Mouse (Mus musculus): ENCODE results near the gene Ddi2. TPM values are rescaled to one million over a fixed set of nuclear protein-coding genes. Genes with fewer than 3 reads are reported as not detected.

Ddi2 gene
- polyA plus RNA-seq, 1 experiment from 2014 or later, result 21.7 TPM

DNA sequence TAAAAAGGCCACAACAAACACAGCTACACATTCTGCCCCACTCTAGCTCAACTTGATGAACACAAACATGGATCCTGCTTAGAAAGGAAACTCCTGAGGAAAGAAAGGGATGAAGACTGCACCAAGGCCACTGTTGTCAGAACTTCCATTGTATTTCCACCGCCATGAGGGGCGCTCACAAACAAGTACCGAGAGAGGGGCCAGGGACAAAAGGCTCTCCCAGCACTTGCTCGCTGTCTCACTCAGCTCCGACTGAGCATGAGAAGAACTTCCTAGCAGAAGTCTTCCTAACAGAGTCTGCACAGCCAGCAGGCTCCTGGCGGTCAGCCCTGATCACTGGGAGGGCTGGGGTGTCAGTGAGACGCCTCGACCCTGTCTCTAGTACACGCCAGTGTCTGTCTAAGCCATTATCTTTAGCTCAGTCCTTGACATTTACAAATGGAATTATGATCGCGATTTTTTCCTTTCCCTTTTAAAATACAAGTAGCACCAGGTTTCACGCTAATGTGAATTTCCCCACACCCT, 40.5 kb downstream of the Ddi2 start:
- DNase-seq (no peak), ATAC-seq (no peak)
- H3K27ac ChIP-seq (ENCODE audit: low read depth), result no peak overlapping the region

DNA sequence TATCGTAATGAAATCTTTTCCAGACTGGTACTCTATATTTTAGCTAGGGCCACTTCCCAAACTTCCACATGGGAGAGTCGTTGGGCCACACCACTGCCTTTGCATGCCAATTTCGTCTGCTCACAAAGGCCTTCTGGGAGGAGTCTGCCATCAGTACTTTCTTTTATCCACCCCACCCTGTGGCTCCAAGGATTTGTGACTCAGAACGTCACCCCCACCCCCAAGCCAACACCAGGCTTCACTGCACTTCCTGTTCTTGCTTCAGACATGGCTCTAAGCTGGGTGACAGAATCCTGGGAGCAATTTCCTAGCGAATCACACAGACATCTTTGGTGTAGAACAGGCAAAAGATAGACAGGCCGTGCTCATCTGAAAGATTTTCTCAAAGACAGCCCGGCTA, 41.5 kb downstream of the Ddi2 start:
- Histone ChIP-seq H3K27ac (ENCODE audit: low read depth) (no peak overlapping the region), H3K36me3 (replicated peaks; ENCODE audit: insufficient read depth, low read length) (peaks cover 44% of the 10 kb centered on the region), H3K9me3 (ENCODE audit: low read length) (no peaks in the 10 kb centered on the region), H3K4me1 (ENCODE audit: insufficient read depth) (no peaks in the 10 kb centered on the region), H3K27me3 (ENCODE audit: insufficient read depth, low read length) (no peaks in the 10 kb centered on the region), H3K9ac (replicated peaks) (no peak overlapping the region), H3K4me3 (ENCODE audit: low read depth, low read length) (no peak overlapping the region), H3K4me2 (ENCODE audit: low read depth, low read length) (no peak overlapping the region)
- TF ChIP-seq CTCF (IDR thresholded peaks at IDR 0.05; ENCODE audit: low read depth) (no peak), EP300 (IDR thresholded peaks at IDR 0.05; ENCODE audit: low read depth) (no peak)
- no peak for ATAC-seq
- no peak for DNase-seq
- WGBS (ENCODE audit: insufficient replicate concordance), result 70% methylated on average over 7 of the region's 7 CpGs

More for the DNA sequence above, 40.5 kb downstream of the Ddi2 start:
- TF ChIP-seq CTCF (IDR thresholded peaks at IDR 0.05; ENCODE audit: low read depth), result no peak
- no peak for TF ChIP-seq EP300 (IDR thresholded peaks at IDR 0.05; ENCODE audit: low read depth)
- Histone ChIP-seq H3K9me3 (ENCODE audit: low read length) (no peaks in the 10 kb centered on the region), H3K27me3 (ENCODE audit: insufficient read depth, low read length) (no peaks in the 10 kb centered on the region), H3K36me3 (replicated peaks; ENCODE audit: insufficient read depth, low read length) (peaks cover 50% of the 10 kb centered on the region), H3K4me3 (ENCODE audit: low read depth, low read length) (no peak overlapping the region), H3K4me2 (ENCODE audit: low read depth, low read length) (no peak overlapping the region), H3K4me1 (ENCODE audit: insufficient read depth) (no peaks in the 10 kb centered on the region), H3K9ac (replicated peaks) (no peak overlapping the region)
- WGBS (ENCODE audit: insufficient replicate concordance), result 83% methylated on average over 12 of the region's 12 CpGs

DNA sequence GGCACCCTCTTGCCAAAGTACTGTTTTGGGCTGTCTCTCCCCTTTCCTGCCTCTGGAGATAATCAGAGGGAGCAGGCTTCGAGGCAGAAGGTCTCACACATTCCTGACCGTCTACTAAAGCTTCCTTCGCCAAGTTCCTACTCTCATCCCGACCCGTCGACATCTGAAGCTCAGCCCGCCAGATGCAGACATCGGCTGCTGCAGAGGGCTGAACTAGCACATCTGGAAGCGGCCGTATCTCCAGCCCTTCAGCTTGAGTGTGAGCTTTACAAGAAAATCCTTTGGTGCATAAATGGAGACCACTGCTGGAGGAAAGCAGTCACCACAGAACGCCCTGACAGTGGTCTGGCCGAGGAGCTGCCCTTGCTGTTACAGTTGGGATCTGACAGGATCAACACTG, 42.3 kb downstream of the Ddi2 start:
- H3K4me3 ChIP-seq (ENCODE audit: low read depth, low read length), result no peak overlapping the region
- no peaks in the 10 kb centered on the region for H3K9me3 ChIP-seq (ENCODE audit: low read length)
- H3K27ac ChIP-seq (ENCODE audit: low read depth), result no peak overlapping the region
- no peak overlapping the region for H3K9ac ChIP-seq (replicated peaks)
- no peak for TF ChIP-seq CTCF (IDR thresholded peaks at IDR 0.05; ENCODE audit: low read depth)
- no peak for TF ChIP-seq EP300 (IDR thresholded peaks at IDR 0.05; ENCODE audit: low read depth)
- peaks cover 36% of the 10 kb centered on the region for H3K36me3 ChIP-seq (replicated peaks; ENCODE audit: insufficient read depth, low read length)
- no peaks in the 10 kb centered on the region for H3K4me1 ChIP-seq (ENCODE audit: insufficient read depth)
- ATAC-seq, result no peak
- no peak overlapping the region for H3K4me2 ChIP-seq (ENCODE audit: low read depth, low read length)
- H3K27me3 ChIP-seq (ENCODE audit: insufficient read depth, low read length), result no peaks in the 10 kb centered on the region
- no peak for DNase-seq
- WGBS (ENCODE audit: insufficient replicate concordance), result 81% methylated on average over 12 of the region's 12 CpGs

DNA sequence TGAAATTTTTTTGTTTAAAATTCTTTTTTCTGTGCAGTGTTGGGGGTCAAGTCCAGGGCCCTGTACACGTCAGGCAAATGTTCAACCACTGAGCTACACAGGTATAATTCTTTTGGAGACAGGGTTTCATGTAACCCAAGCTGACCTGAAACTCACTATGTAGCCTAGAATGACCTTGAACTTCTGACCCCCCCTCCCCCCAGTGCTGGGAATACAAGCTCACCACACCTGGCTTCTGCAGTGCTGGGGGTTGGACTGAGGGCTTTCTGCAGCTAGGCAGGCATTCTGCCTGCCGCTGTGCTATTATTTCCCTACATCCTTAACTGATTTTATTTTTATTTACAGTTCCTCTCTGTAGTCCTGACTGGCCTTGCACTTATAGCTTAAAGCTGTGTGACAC, 44.2 kb downstream of the Ddi2 start:
- Histone ChIP-seq H3K9me3 (ENCODE audit: low read length) (no peaks in the 10 kb centered on the region), H3K4me2 (ENCODE audit: low read depth, low read length) (no peak overlapping the region), H3K27me3 (ENCODE audit: insufficient read depth, low read length) (no peaks in the 10 kb centered on the region), H3K9ac (replicated peaks) (no peak overlapping the region), H3K36me3 (replicated peaks; ENCODE audit: insufficient read depth, low read length) (peaks cover 18% of the 10 kb centered on the region), H3K27ac (ENCODE audit: low read depth) (no peak overlapping the region), H3K4me1 (ENCODE audit: insufficient read depth) (no peaks in the 10 kb centered on the region), H3K4me3 (ENCODE audit: low read depth, low read length) (no peak overlapping the region)
- no peak for TF ChIP-seq CTCF (IDR thresholded peaks at IDR 0.05; ENCODE audit: low read depth)
- TF ChIP-seq EP300 (IDR thresholded peaks at IDR 0.05; ENCODE audit: low read depth), result no peak
- 80% methylated on average over 2 of the region's 2 CpGs for WGBS (ENCODE audit: insufficient replicate concordance)
- ATAC-seq (peak; percentile 53), DNase-seq (peak; percentile 52)

DNA sequence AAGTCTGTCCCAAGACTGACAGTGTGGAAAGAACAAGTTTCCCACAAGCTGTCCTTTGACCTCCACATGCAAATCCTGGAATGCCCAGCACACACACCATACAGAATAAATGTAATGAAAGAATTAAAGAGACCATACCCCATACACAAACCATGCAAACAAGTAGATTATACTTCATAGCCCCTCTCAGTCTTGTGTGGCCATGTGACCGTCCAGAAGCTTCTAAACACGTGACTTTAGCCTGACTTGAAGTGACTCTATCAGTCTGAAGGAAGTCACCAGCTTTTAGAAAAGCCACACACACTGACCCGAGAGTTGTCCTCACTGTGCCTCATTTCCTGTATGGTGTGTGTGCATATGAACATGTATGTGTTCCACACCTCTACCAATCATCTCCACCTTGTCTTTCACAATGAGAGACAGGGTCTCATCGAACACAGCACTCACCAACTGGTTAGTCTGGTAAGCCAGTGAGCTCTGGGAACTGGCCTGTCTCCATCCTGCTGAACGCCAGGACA, 46.7 kb downstream of the Ddi2 start:
- Histone ChIP-seq H3K27ac (ENCODE audit: low read depth) (no peak overlapping the region), H3K36me3 (replicated peaks; ENCODE audit: insufficient read depth, low read length) (no peaks in the 10 kb centered on the region), H3K4me1 (ENCODE audit: insufficient read depth) (no peaks in the 10 kb centered on the region), H3K9ac (replicated peaks) (no peak overlapping the region), H3K4me3 (ENCODE audit: low read depth, low read length) (no peak overlapping the region), H3K27me3 (ENCODE audit: insufficient read depth, low read length) (no peaks in the 10 kb centered on the region), H3K9me3 (ENCODE audit: low read length) (no peaks in the 10 kb centered on the region), H3K4me2 (ENCODE audit: low read depth, low read length) (no peak overlapping the region)
- 62% methylated on average over 5 of the region's 5 CpGs for WGBS (ENCODE audit: insufficient replicate concordance)
- no peak for DNase-seq
- ATAC-seq, result no peak
- no peak for TF ChIP-seq CTCF (IDR thresholded peaks at IDR 0.05; ENCODE audit: low read depth)
- TF ChIP-seq EP300 (IDR thresholded peaks at IDR 0.05; ENCODE audit: low read depth), result no peak

DNA sequence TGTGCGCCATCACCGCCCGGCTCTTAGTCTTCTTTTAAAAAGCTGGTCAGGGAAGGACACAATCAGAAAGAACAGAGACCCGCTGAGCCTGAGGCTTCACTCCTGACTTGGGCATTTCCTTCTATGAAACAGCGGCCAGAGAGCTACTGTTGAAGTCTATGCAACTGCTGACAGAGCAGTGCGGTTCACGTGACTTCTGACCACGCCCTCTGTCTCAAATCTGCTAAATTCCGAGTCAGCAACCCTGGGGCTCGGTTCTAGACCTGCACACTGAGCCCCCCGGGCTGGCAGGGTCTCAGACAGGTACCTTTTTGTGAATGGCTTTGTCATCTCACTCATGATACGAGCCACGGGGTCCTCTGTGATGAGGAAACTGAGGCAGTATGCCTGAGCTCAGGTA, 50.9 kb downstream of the Ddi2 start:
- WGBS (ENCODE audit: insufficient replicate concordance), result 69% methylated on average over 13 of the region's 13 CpGs
- Histone ChIP-seq H3K4me1 (ENCODE audit: insufficient read depth) (no peaks in the 10 kb centered on the region), H3K27ac (ENCODE audit: low read depth) (no peak overlapping the region), H3K4me2 (ENCODE audit: low read depth, low read length) (no peak overlapping the region), H3K4me3 (ENCODE audit: low read depth, low read length) (no peak overlapping the region), H3K9ac (replicated peaks) (no peak overlapping the region), H3K27me3 (ENCODE audit: insufficient read depth, low read length) (no peaks in the 10 kb centered on the region), H3K9me3 (ENCODE audit: low read length) (no peaks in the 10 kb centered on the region), H3K36me3 (replicated peaks; ENCODE audit: insufficient read depth, low read length) (no peaks in the 10 kb centered on the region)
- no peak for TF ChIP-seq CTCF (IDR thresholded peaks at IDR 0.05; ENCODE audit: low read depth)
- no peak for TF ChIP-seq EP300 (IDR thresholded peaks at IDR 0.05; ENCODE audit: low read depth)
- no peak for DNase-seq
- no peak for ATAC-seq

Data from liver, postnatal 0 days (tissue).